Mouse (Mus musculus) liver, adult 2 months (tissue): ENCODE data around the gene Igfn1.

Source experiments
- CTCF ChIP-seq: fragments of 200-500 bp; IDR thresholded peaks from 2 replicates; pipeline ENCODE4 v1.5.1; 2011; ENCODE audit warnings: low read depth, low read length, control low read depth
- POLR2A ChIP-seq: fragments of 200-500 bp; IDR thresholded peaks from 2 replicates; pipeline ENCODE4 v1.6.1; 2011; ENCODE audit warnings: low read length, control low read depth; ENCODE audit not compliant: insufficient read depth; ENCODE audit errors: extremely low read depth

DNA sequence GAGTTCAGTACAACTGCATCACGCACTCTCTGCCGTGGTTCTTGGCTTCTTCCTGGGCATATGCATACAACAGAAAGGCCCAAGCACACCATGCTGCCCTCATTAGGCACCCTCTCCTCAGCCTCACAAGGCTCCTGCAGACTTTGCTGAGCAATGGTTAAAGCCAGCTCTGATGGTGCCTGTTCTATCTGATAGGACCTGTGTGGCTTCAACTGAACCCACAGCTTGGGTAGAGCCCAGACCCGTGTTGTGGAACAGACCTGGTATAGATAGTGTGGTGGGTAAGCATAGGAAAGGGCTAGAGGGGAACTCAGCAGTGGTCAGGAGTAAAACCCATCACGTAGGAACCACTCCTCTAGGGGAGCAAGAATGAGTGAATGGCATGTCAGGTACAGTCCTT, 92.5 kb downstream of the Igfn1 start:
- TF ChIP-seq POLR2A (no peak), CTCF (no peak)
